Mouse (Mus musculus): ENCODE results near the gene Sarnp. TPM values are rescaled to one million over a fixed set of nuclear protein-coding genes. Genes with fewer than 3 reads are reported as not detected.

The Sarnp gene
- polyA plus RNA-seq, 1 experiment from 2014 or later: 139 TPM

DNA sequence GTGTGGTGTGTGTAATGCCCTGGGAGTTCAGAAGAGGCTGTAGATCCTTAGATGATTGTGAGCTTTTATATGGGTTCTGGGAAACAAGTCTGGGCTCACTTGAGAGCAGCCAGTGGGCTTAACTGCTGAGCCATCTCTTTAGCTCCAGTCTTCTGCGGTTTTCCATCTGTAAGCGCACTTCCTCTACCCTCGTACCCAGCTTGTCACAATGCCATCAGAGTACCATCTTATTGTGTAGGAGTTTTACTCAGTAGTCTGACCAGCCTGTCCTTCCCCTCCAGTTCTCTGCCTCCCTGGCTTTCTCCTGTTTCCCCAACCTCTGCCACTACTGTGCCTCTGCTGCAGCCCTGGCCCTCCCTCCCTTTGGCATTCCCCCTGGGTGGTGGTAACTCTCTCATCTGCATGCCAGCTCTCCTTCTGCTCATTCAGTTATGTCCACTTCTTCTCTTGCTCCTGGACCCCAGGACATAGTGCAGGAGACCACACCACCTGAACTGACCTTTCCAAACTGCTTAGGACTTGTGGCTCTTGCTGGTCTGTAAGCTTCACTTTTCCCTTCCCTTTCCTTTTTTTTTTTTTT, 85.4 kb downstream of the Sarnp start:
- no peak for DNase-seq (ENCODE audit: low spot score)
- 91% methylated on average over 3 of the region's 3 CpGs for WGBS
- no peaks in the 10 kb centered on the region for H3K4me1 ChIP-seq (replicated peaks; ENCODE audit: control insufficient read depth, insufficient read depth, low read length)
- ATAC-seq (ENCODE audit: low FRiP score): no peak
- no peak overlapping the region for H3K27ac ChIP-seq
- no peaks in the 10 kb centered on the region for H3K27me3 ChIP-seq (ENCODE audit: control insufficient read depth, insufficient read depth, low read length)
- H3K4me3 ChIP-seq (replicated peaks; ENCODE audit: low read length): no peak overlapping the region
- H3K9ac ChIP-seq: no peak overlapping the region
- no peaks in the 10 kb centered on the region for H3K9me3 ChIP-seq (ENCODE audit: control insufficient read depth, low read length)
- H3K4me2 ChIP-seq (replicated peaks): no peak overlapping the region
- no peaks in the 10 kb centered on the region for H3K36me3 ChIP-seq (replicated peaks; ENCODE audit: control insufficient read depth, insufficient read depth)

- DNase-seq (ENCODE audit: low spot score) (no peak), ATAC-seq (ENCODE audit: low FRiP score) (no peak)
- H3K4me3 ChIP-seq (replicated peaks; ENCODE audit: low read length): no peak overlapping the region
- no peak overlapping the region for H3K4me2 ChIP-seq (replicated peaks)
- no peaks in the 10 kb centered on the region for H3K9me3 ChIP-seq (ENCODE audit: control insufficient read depth, low read length)
- peaks cover 6% of the 10 kb centered on the region; the same call in 1 of the 2 replicates for H3K4me1 ChIP-seq (replicated peaks; ENCODE audit: control insufficient read depth, insufficient read depth, low read length)
- WGBS: 68% methylated on average over 5 of the region's 5 CpGs
- no peak overlapping the region for H3K9ac ChIP-seq
- H3K36me3 ChIP-seq (replicated peaks; ENCODE audit: control insufficient read depth, insufficient read depth): no peaks in the 10 kb centered on the region
- H3K27ac ChIP-seq: no peak overlapping the region
- 0 out of 2 replicates have a peak, but pooled peaks cover 9% of the 10 kb centered on the region for H3K27me3 ChIP-seq (ENCODE audit: control insufficient read depth, insufficient read depth, low read length)
These were observed 87.7 kb downstream of the Sarnp start for GRCm38 (mm10) chr10:128904812-128905211.

- Histone ChIP-seq H3K4me3 (replicated peaks; ENCODE audit: low read length) (peak overlapping the region; percentile 53), H3K27ac (peak overlapping the region; percentile 15), H3K9ac (peak overlapping the region; percentile 64; the same call in 1 of the 2 replicates), H3K36me3 (replicated peaks; ENCODE audit: control insufficient read depth, insufficient read depth) (no peaks in the 10 kb centered on the region; the same call in 1 of the 2 replicates), H3K4me2 (replicated peaks) (peak overlapping the region; percentile 81), H3K27me3 (ENCODE audit: control insufficient read depth, insufficient read depth, low read length) (0 out of 2 replicates have a peak, but pooled peaks cover 9% of the 10 kb centered on the region), H3K4me1 (replicated peaks; ENCODE audit: control insufficient read depth, insufficient read depth, low read length) (peaks cover 6% of the 10 kb centered on the region; the same call in 1 of the 2 replicates), H3K9me3 (ENCODE audit: control insufficient read depth, low read length) (no peaks in the 10 kb centered on the region)
- 55% methylated on average over 13 of the region's 13 CpGs for WGBS
- no peak for ATAC-seq (ENCODE audit: low FRiP score)
- no peak for DNase-seq (ENCODE audit: low spot score)
These were observed 91.8 kb downstream of the Sarnp start for GRCm38 (mm10) chr10:128908778-128909448.

GRCm38 (mm10) chr10:128909567-128910028, 92.5 kb downstream of the Sarnp start:
- no peaks in the 10 kb centered on the region for H3K9me3 ChIP-seq (ENCODE audit: control insufficient read depth, low read length)
- ATAC-seq (ENCODE audit: low FRiP score) (peak; percentile 75), DNase-seq (ENCODE audit: low spot score) (no peak)
- H3K4me3 ChIP-seq (replicated peaks; ENCODE audit: low read length): peak overlapping the region; percentile 53
- H3K9ac ChIP-seq: peak overlapping the region; percentile 64
- H3K36me3 ChIP-seq (replicated peaks; ENCODE audit: control insufficient read depth, insufficient read depth): peaks cover 3% of the 10 kb centered on the region; the same call in 1 of the 2 replicates
- WGBS: 0% methylated on average over 30 of the region's 41 CpGs
- peaks cover 6% of the 10 kb centered on the region; the same call in 1 of the 2 replicates for H3K4me1 ChIP-seq (replicated peaks; ENCODE audit: control insufficient read depth, insufficient read depth, low read length)
- H3K27me3 ChIP-seq (ENCODE audit: control insufficient read depth, insufficient read depth, low read length): 0 out of 2 replicates have a peak, but pooled peaks cover 9% of the 10 kb centered on the region
- peak overlapping the region; percentile 81 for H3K4me2 ChIP-seq (replicated peaks)
- peak overlapping the region; percentile 15 for H3K27ac ChIP-seq

DNA sequence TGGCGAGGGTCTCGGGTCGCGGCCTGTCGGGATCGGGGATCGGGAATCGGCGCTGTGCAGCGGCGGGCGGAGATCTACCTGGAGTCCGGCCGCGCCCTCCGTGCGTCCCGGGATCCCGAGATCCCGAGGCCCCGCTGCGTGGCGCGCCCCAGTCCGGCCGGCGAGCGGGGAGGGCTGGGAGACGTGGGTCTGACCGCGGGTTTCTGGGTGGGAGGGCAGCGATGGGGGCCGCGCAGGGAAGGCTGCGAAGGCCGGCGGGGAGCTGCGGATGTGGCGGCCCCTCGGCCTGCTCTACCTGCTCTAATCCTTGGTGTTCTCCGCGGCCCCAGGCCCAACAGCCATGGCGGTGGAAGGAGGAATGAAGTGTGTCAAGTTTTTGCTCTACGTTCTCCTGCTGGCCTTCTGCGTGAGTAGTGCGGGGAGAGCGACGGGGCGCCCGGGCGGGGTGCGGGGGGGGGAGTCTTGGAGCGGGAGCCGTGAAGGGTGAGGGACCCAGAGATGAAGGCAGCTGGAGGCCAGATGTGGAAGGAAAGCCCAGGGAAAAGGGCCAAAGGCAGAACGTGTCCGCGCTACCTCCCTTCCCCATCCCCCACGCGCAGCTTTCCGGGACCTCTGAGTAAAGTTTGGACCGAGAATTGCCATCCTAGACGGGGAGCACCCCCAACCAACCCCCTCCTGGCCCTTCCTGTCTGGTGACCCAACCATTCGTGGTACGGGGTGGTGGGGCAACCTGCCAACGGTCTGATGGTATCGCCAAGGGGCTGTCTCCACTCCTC, 93.1 kb downstream of the Sarnp start:
- ATAC-seq (ENCODE audit: low FRiP score) (peak; percentile 31), DNase-seq (ENCODE audit: low spot score) (no peak)
- Histone ChIP-seq H3K4me1 (replicated peaks; ENCODE audit: control insufficient read depth, insufficient read depth, low read length) (peaks cover 6% of the 10 kb centered on the region; the same call in 1 of the 2 replicates), H3K9me3 (ENCODE audit: control insufficient read depth, low read length) (no peaks in the 10 kb centered on the region), H3K27ac (peak overlapping the region; percentile 49; the same call in 1 of the 2 replicates), H3K27me3 (ENCODE audit: control insufficient read depth, insufficient read depth, low read length) (0 out of 2 replicates have a peak, but pooled peaks cover 9% of the 10 kb centered on the region), H3K36me3 (replicated peaks; ENCODE audit: control insufficient read depth, insufficient read depth) (peaks cover 6% of the 10 kb centered on the region; the same call in 1 of the 2 replicates), H3K9ac (peak overlapping the region; percentile 64), H3K4me2 (replicated peaks) (peak overlapping the region; percentile 81), H3K4me3 (replicated peaks; ENCODE audit: low read length) (peak overlapping the region; percentile 53)
- WGBS: 2% methylated on average over 64 of the region's 66 CpGs

- 0 out of 2 replicates have a peak overlapping the region, but pooled peaks have one; percentile 53 for H3K4me3 ChIP-seq (replicated peaks; ENCODE audit: low read length)
- DNase-seq (ENCODE audit: low spot score): no peak
- no peak for ATAC-seq (ENCODE audit: low FRiP score)
- 0 out of 2 replicates have a peak, but pooled peaks cover 9% of the 10 kb centered on the region for H3K27me3 ChIP-seq (ENCODE audit: control insufficient read depth, insufficient read depth, low read length)
- peak overlapping the region; percentile 81 for H3K4me2 ChIP-seq (replicated peaks)
- peaks cover 6% of the 10 kb centered on the region; the same call in 1 of the 2 replicates for H3K4me1 ChIP-seq (replicated peaks; ENCODE audit: control insufficient read depth, insufficient read depth, low read length)
- H3K36me3 ChIP-seq (replicated peaks; ENCODE audit: control insufficient read depth, insufficient read depth): peaks cover 9% of the 10 kb centered on the region; the same call in 1 of the 2 replicates
- 93% methylated on average over 6 of the region's 6 CpGs for WGBS
- no peaks in the 10 kb centered on the region for H3K9me3 ChIP-seq (ENCODE audit: control insufficient read depth, low read length)
- no peak overlapping the region for H3K27ac ChIP-seq
- H3K9ac ChIP-seq: no peak overlapping the region
These were observed 94.3 kb downstream of the Sarnp start for GRCm38 (mm10) chr10:128911430-128911829.

DNA sequence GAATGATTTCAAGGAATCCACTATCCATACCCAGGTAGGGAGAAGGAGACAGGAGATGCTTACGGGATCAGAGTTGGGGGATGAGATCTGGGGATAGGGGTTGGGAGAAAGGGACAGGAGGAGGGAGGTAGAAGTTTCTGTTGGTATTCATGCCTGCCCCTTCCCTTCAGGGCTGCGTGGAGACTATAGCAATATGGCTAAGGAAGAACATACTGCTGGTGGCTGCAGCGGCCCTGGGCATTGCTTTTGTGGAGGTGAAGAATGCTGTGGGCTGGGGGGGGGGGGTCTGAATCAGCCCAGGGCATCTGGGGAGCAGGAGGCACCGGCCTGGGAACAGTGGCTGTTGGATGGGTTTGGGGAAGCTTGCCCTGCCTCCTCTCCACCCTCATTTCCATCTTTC, 95.1 kb downstream of the Sarnp start:
- Histone ChIP-seq H3K9me3 (ENCODE audit: control insufficient read depth, low read length) (no peaks in the 10 kb centered on the region), H3K4me3 (replicated peaks; ENCODE audit: low read length) (no peak overlapping the region), H3K4me2 (replicated peaks) (no peak overlapping the region), H3K27me3 (ENCODE audit: control insufficient read depth, insufficient read depth, low read length) (0 out of 2 replicates have a peak, but pooled peaks cover 9% of the 10 kb centered on the region), H3K4me1 (replicated peaks; ENCODE audit: control insufficient read depth, insufficient read depth, low read length) (peaks cover 6% of the 10 kb centered on the region; the same call in 1 of the 2 replicates), H3K27ac (no peak overlapping the region), H3K9ac (no peak overlapping the region), H3K36me3 (replicated peaks; ENCODE audit: control insufficient read depth, insufficient read depth) (peaks cover 16% of the 10 kb centered on the region; the same call in 1 of the 2 replicates)
- ATAC-seq (ENCODE audit: low FRiP score) (no peak), DNase-seq (ENCODE audit: low spot score) (no peak)
- 61% methylated on average over 4 of the region's 4 CpGs for WGBS

- 92% methylated on average over 4 of the region's 4 CpGs for WGBS
- H3K4me1 ChIP-seq (replicated peaks; ENCODE audit: control insufficient read depth, insufficient read depth, low read length): peaks cover 7% of the 10 kb centered on the region; the same call in 1 of the 2 replicates
- H3K27ac ChIP-seq: no peak overlapping the region
- DNase-seq (ENCODE audit: low spot score): no peak
- no peak for ATAC-seq (ENCODE audit: low FRiP score)
- no peak overlapping the region for H3K4me2 ChIP-seq (replicated peaks)
- 0 out of 2 replicates have a peak, but pooled peaks cover 9% of the 10 kb centered on the region for H3K27me3 ChIP-seq (ENCODE audit: control insufficient read depth, insufficient read depth, low read length)
- H3K9me3 ChIP-seq (ENCODE audit: control insufficient read depth, low read length): no peaks in the 10 kb centered on the region
- no peak overlapping the region for H3K4me3 ChIP-seq (replicated peaks; ENCODE audit: low read length)
- no peak overlapping the region for H3K9ac ChIP-seq
- peaks cover 20% of the 10 kb centered on the region; the same call in 1 of the 2 replicates for H3K36me3 ChIP-seq (replicated peaks; ENCODE audit: control insufficient read depth, insufficient read depth)
These were observed 95.7 kb downstream of the Sarnp start for GRCm38 (mm10) chr10:128912791-128913190.

Measured in hindbrain, embryonic 14.5 days (tissue).